Mouse (Mus musculus) midbrain, embryonic 14.5 days (tissue): Measurements from ENCODE around the gene Apom. TPM values are rescaled to one million over a fixed set of nuclear protein-coding genes. Genes with fewer than 3 reads are reported as not detected.

Source experiments
- ATAC-seq: fragments of 200-750 bp; cut with Nextera tagmentation; 2 replicates; pipeline ENCODE4 v1.8.0; 2017; ENCODE audit warnings: moderate number of reproducible peaks, moderate library complexity; ENCODE audit not compliant: low FRiP score, low TSS enrichment
- DNase-seq: peaks from one replicate; pipeline ENCODE4 v3.0.0-alpha.2; 2015
- H3K27ac ChIP-seq: fragments of 300-500 bp; sonication (generic); replicated peaks from 2 replicates; pipeline ENCODE4 v1.5.1; 2014; ENCODE audit warnings: mild to moderate bottlenecking, low read depth, low read length, moderate library complexity
- H3K27me3 ChIP-seq: fragments of 300-500 bp; sonication (generic); 2 replicates; pipeline ENCODE4 v1.6.1; 2014; ENCODE audit warnings: low read length, control low read depth, mixed read lengths; ENCODE audit not compliant: control insufficient read depth, insufficient read depth
- H3K36me3 ChIP-seq: fragments of 300-500 bp; sonication (generic); 2 replicates; pipeline ENCODE4 v1.6.1; 2014; ENCODE audit warnings: low read length, control low read depth; ENCODE audit not compliant: control insufficient read depth, insufficient read depth
- H3K4me1 ChIP-seq: fragments of 300-500 bp; sonication (generic); 2 replicates; pipeline ENCODE4 v1.6.1; 2014; ENCODE audit warnings: mild to moderate bottlenecking, antibody characterized with exemption, low read length, control low read depth; ENCODE audit not compliant: control insufficient read depth, insufficient read depth
- H3K4me2 ChIP-seq: fragments of 300-500 bp; sonication (generic); 2 replicates; pipeline ENCODE4 v1.6.1; 2014; ENCODE audit warnings: mild to moderate bottlenecking, low read length, moderate library complexity
- H3K4me3 ChIP-seq: fragments of 300-500 bp; sonication (generic); replicated peaks from 2 replicates; pipeline ENCODE4 v1.5.1; 2014; ENCODE audit warnings: low read depth, low read length
- H3K9ac ChIP-seq: fragments of 300-500 bp; sonication (generic); replicated peaks from 2 replicates; pipeline ENCODE4 v1.6.1; 2014; ENCODE audit warnings: mild to moderate bottlenecking, low read length, moderate library complexity
- H3K9me3 ChIP-seq: fragments of 300-500 bp; sonication (generic); 2 replicates; pipeline ENCODE4 v1.6.1; 2016; ENCODE audit warnings: low read length, control low read depth, mixed read lengths; ENCODE audit not compliant: control insufficient read depth
- WGBS: fragments of 180-500 bp; shearing (Covaris S2); extraction: QIAGEN DNeasy Blood & Tissue Kit; methylation state at CpG from one replicate; pipeline ENCODE4 v1.1.7; 2014; 5-methylcytosine and 5-hydroxymethylcytosine counted together
- polyA plus RNA-seq: library from polyadenylated mRNA; unstranded; fragments of >200 nt; fragmentation: Nextera tagmentation; extraction: Ambion mirVana; gene quantifications from 2 replicates; pipeline ENCODE4 v1.2.1, GENCODE M21; 2014

Apom gene
- polyA plus RNA-seq, 1 experiment from 2014 or later, result 0.57 TPM

DNA sequence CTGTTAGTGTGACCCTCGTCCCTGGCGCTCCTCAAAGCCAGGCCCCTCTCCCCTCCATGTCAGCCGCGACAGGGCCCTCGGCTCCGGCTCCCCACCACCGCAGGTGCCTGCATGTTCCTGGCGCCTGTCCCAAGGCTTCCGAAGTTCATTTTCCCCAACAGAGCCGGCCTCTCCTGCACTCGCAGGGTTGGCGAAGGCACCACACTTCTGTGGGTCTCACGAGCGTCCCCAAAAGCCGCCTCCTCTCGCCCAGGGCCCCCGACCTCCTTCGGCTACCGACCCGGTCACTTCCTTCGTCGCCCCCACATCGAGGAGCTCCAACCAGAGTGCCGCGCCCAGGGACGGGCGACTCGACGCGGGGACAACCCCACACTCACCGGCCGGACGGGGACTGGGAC, 11.1 kb downstream of the Apom start:
- no peaks in the 10 kb centered on the region for H3K27me3 ChIP-seq
- H3K27ac ChIP-seq, result peak overlapping the region; percentile 52
- ATAC-seq (no peak; the same call in 1 of the 2 replicates), DNase-seq (no peak)
- peaks cover 48% of the 10 kb centered on the region for H3K36me3 ChIP-seq
- H3K4me2 ChIP-seq, result peak overlapping the region; percentile 96
- peak overlapping the region; percentile 96 for H3K4me3 ChIP-seq
- H3K9me3 ChIP-seq, result no peaks in the 10 kb centered on the region
- peak overlapping the region; percentile 90 for H3K9ac ChIP-seq
- peaks cover 11% of the 10 kb centered on the region for H3K4me1 ChIP-seq
- WGBS, result 0% methylated on average over 33 of the region's 33 CpGs

DNA sequence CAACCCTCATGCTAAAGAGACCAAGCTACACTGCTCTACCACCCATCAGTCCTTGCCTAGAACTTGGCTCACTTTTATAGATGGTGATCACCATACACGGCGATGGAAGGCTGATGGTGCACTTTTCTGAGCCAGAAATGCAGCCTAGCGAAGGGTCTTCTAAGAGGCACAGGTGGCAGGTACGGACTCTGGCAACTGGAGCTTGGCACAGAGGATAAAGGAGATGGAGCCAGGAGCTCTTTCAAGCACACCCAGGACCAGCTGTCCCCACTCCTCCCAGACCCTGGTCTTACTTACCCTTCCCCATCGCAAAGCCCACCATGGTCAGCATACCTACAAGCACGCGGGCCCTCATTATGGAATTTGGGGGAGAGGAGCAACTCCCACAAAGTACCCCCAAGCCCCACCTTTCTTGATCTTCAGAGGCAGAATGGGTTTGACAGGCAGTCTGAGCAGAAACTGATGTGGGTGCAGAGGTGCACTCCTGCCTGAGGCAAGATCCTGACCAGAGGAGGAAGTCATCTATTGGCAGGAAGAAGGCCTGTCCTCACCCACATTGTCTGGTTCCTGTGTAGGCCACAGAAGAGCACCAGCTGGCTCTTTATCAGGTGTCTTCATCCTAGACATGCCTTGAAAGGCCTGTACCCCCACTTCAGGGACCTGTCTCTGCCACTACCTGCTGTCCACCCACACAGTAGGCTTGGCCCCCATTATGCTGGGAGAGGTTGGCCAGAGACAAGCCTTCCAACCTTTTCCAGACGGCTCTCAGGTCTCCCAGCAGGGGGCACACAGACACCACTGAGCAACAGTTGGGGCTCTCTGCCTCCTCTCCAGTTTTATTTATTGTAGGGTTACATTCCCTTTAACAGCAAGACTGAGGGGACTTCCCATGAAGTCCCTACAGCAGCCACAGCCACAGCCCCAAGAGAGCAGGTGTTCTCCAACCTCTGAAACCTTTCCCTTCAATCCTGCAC, 16.5 kb downstream of the Apom start, which contains the start of gene Ly6g5b:
Gene Ly6g5b, minus strand, starts transcription at position 383 of the 974 bp plus-strand sequence.
- DNase-seq (peak; percentile 21), ATAC-seq (no peak)
- Histone ChIP-seq H3K36me3 (peaks cover 58% of the 10 kb centered on the region), H3K4me2 (no peak within 1 kb of the TSS), H3K27me3 (no peaks in the 10 kb centered on the region), H3K4me3 (no peak within 1 kb of the TSS), H3K4me1 (peaks cover 3% of the 10 kb centered on the region), H3K27ac (no peak within 1 kb of the TSS), H3K9me3 (no peaks in the 10 kb centered on the region), H3K9ac (no peak within 1 kb of the TSS)
- WGBS, result 88% methylated on average over 8 of the region's 8 CpGs

DNA sequence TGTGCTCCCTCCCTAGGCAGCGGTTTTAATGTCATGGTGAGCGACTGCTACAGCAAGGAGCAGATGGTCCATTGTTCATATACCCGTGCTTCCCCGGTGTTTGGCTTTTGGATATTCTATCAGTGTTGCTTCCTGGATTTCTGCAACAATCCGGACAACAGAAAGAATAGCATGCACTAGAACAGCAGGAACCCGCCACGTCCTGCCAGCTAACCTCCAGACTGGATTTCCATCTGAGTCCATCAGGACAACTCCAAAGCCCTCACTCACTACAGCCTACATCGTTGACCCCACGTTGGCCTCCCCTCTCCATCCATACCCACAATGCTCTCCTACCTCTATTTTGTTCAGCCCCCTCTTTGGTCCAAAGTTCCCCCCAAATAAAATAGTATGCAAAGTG, 20.1 kb downstream of the Apom start:
- 73% methylated on average over 9 of the region's 9 CpGs for WGBS
- Histone ChIP-seq H3K36me3 (peaks cover 30% of the 10 kb centered on the region), H3K9ac (no peak overlapping the region), H3K4me1 (no peaks in the 10 kb centered on the region), H3K27ac (no peak overlapping the region), H3K4me2 (no peak overlapping the region), H3K4me3 (no peak overlapping the region), H3K9me3 (no peaks in the 10 kb centered on the region), H3K27me3 (no peaks in the 10 kb centered on the region)
- DNase-seq (no peak), ATAC-seq (no peak)

DNA sequence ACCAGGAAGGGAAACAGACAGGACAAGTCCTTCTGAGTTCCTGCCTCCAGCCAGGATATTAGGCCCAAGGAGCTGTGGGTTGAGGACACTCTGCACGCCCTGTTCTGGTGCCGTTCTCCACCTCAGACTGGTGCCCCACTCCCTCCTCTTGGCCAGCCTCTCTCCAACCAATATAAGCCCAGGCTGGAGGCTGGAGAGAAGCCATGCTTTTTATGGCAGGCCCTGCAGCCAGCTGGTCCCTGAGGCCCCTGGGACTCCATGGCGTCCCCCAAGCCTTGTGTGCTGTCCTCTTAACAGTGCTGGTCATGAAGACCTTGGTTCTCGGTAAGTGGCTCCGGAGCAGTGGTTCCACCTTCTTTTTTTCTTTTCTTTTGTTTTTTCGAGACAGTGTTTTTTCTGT, 23.8 kb downstream of the Apom start, which contains the start of gene Ly6g5c:
Gene Ly6g5c, plus strand, starts transcription at position 183 of the 400 bp plus-strand sequence.
- Histone ChIP-seq H3K4me3 (no peak within 1 kb of the TSS), H3K4me2 (no peak within 1 kb of the TSS), H3K36me3 (peaks cover 19% of the 10 kb centered on the region), H3K9ac (no peak within 1 kb of the TSS), H3K9me3 (no peaks in the 10 kb centered on the region), H3K27me3 (no peaks in the 10 kb centered on the region), H3K4me1 (0 out of 2 replicates have a peak, but pooled peaks cover 3% of the 10 kb centered on the region), H3K27ac (no peak within 1 kb of the TSS)
- ATAC-seq, result no peak
- WGBS, result 82% methylated on average over 6 of the region's 6 CpGs
- no peak for DNase-seq

DNA sequence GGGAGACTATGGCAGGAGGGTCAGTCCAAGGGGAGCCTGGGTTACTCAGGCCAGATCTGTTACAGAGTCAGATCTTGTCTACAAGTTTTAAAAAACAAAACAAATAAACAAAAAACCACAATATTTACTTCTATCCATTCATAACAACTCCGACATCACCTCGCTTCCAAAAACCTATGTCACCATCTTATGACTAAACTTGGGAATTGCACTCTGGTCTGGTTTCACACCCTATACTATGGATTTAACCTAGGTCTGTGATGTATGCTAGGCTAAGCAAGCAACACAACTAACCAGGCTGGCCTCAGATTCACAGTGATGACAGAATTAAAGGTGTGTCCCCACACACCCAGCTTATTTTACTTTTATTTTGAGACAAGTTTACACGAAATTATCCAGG, 25.3 kb downstream of the Apom start:
- 66% methylated on average over 3 of the region's 3 CpGs for WGBS
- Histone ChIP-seq H3K27me3 (no peaks in the 10 kb centered on the region), H3K27ac (no peak overlapping the region), H3K9ac (no peak overlapping the region), H3K9me3 (no peaks in the 10 kb centered on the region), H3K36me3 (peaks cover 34% of the 10 kb centered on the region), H3K4me1 (0 out of 2 replicates have a peak, but pooled peaks cover 3% of the 10 kb centered on the region), H3K4me3 (no peak overlapping the region), H3K4me2 (peak overlapping the region; percentile 28)
- peak; percentile 39 for DNase-seq
- ATAC-seq, result no peak

DNA sequence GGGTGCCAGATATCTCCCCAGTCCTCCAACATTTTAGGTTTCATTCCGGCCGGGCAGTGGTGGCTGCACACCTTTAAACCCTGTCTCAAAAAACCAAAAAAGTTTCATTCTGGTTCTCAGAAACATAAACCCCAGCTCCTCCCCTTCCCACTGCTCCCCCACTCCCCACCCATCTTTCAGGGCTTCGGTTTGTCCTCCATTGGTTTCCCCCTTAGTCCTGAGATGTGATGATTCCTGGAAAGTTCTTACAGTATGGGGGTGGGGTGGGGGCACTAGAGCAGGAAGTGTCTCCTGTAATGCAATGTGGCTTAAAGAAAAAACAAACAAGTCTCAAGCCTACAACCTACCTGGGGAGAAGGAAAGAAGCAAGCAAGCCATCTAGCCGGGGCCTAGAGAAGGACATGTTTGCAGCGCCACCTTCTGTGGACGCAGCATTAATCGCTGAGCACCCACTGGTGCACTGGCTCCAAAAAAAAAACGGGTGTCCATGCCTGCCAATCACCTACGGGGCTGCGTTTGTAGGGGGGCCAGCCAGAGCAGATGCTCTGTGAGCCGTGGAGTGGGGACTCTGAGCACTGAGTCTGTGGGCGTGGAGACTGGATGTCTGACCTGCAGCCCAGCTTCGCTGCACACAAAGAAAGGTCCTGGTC, 26.0 kb downstream of the Apom start:
- H3K27me3 ChIP-seq, result no peaks in the 10 kb centered on the region
- DNase-seq (peak; percentile 70), ATAC-seq (no peak)
- H3K4me2 ChIP-seq, result peak overlapping the region; percentile 28
- peak overlapping the region; percentile 39; the same call in 1 of the 2 replicates for H3K9ac ChIP-seq
- H3K4me1 ChIP-seq, result 0 out of 2 replicates have a peak, but pooled peaks cover 3% of the 10 kb centered on the region
- WGBS, result 18% methylated on average over 13 of the region's 13 CpGs
- H3K4me3 ChIP-seq, result no peak overlapping the region
- no peak overlapping the region for H3K27ac ChIP-seq
- peaks cover 41% of the 10 kb centered on the region for H3K36me3 ChIP-seq
- H3K9me3 ChIP-seq, result no peaks in the 10 kb centered on the region

DNA sequence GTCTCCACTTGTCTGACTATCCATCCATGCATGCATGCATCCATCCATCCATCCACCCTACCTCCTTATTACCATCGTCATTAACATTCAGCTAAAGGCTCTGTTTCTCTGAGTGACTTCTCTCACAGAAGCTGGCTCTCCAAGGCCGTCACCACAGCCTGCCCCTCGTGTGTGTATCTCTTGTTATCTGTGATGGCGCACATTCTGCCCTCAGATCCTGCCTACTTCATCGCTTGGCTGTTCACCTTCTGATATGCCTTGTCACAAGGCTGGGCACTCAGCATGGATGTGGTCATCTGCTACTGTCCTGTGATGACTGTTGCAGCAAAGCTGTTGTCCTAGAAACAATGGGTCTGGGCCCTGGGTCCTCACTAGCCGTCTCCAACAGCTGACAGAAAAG, 27.1 kb downstream of the Apom start:
- Histone ChIP-seq H3K4me2 (no peak overlapping the region), H3K27ac (no peak overlapping the region), H3K4me3 (no peak overlapping the region), H3K27me3 (no peaks in the 10 kb centered on the region), H3K4me1 (0 out of 2 replicates have a peak, but pooled peaks cover 3% of the 10 kb centered on the region), H3K9ac (no peak overlapping the region), H3K36me3 (peaks cover 52% of the 10 kb centered on the region), H3K9me3 (no peaks in the 10 kb centered on the region)
- WGBS, result 71% methylated on average over 6 of the region's 6 CpGs
- ATAC-seq (no peak), DNase-seq (no peak)

DNA sequence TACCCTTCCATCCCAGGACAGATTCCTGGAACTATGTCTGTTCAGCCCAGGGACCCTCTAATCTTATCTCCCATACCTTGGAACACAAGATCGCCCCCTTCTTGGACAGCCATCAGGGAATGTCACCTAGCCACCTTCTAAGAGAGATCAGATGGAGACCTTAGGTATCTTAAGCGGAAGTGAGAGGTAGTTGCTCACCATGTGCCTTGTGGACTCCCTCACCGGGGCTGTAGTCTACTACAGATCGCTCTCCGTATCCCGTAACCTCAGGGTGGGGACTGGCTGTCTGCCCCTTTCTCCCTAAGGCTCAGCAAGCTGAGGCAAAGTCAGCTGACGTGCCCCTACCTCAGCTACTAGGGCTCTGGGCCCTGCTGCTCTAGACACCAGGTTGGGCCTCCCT, 27.8 kb downstream of the Apom start:
- 0 out of 2 replicates have a peak, but pooled peaks cover 3% of the 10 kb centered on the region for H3K4me1 ChIP-seq
- no peak overlapping the region for H3K4me3 ChIP-seq
- H3K36me3 ChIP-seq, result peaks cover 59% of the 10 kb centered on the region
- 93% methylated on average over 7 of the region's 7 CpGs for WGBS
- no peak overlapping the region for H3K27ac ChIP-seq
- no peak overlapping the region for H3K4me2 ChIP-seq
- ATAC-seq, result no peak
- no peaks in the 10 kb centered on the region for H3K9me3 ChIP-seq
- H3K9ac ChIP-seq, result no peak overlapping the region
- DNase-seq, result no peak
- no peaks in the 10 kb centered on the region for H3K27me3 ChIP-seq
